Mouse (Mus musculus): ENCODE measurements around the gene Vmn1r1. TPM values are rescaled to one million over a fixed set of nuclear protein-coding genes. Genes with fewer than 3 reads are reported as not detected.

Gene Vmn1r1
- polyA plus RNA-seq, 2 experiments from 2014 or later: 0.11 TPM; not detected in 1

DNA sequence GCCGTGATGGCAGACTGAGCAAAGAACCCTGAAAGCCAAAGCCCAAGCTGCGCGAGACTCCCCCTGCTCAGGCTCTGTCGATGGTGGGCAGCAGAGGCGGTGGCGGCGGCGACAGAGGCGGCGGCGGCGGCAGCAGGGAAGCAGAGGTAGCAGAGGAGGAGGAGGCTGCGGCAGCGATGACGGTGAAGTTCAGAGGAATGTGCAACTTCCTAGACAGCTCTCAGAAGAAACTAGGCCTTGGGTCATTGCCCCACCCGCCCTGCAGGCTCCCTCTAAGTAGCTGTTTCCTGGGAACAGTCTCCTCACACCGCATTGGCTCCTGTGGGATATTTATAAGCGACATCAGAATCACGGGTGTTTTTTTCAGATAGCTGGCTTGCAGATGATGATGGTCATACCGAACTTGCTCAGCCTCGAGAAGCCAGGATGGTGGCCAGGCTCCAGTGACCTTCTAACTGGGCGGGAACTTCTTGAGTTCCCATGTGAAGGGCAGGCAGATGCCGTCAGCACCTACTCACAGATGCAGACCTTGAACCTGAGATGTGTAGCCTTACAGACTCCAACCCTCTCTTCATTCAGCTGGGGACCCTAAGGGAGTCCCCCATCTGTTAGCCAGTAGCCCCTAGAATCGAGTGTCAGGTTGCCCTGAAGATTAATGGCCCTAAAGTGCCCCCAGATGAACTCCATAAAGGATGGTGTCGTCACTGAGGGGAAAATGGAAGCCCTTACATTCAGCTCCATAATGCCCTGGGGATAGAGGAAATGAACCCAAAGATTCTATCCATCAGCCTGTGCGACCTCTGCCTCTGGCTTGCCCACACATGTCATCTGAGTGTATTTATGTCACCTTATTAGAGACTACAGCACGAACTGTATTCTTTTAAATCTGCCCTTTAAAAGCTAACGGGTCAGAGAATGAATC lies 26.8 kb downstream of the Vmn1r1 start:
- no peak for ATAC-seq

DNA sequence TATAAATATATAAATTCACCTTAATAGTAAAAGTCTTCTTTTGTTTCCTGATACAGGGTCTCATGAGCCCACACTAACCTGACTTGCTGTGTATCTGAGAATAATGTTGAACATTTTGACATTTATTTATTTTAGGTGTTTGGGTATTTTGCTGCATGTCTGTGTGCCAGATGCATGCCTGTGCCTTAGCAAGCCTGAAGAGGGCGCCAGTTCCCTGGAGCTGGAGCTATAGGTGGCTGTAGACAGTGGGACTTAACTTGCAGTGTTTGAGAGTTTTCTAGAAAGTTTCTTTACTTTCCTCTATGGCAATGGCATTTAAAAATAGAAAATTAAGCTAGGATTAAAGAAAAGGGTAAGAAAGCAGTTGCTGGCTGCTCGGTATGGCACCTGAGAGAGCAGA lies 33.5 kb downstream of the Vmn1r1 start:
- no peak for ATAC-seq

DNA sequence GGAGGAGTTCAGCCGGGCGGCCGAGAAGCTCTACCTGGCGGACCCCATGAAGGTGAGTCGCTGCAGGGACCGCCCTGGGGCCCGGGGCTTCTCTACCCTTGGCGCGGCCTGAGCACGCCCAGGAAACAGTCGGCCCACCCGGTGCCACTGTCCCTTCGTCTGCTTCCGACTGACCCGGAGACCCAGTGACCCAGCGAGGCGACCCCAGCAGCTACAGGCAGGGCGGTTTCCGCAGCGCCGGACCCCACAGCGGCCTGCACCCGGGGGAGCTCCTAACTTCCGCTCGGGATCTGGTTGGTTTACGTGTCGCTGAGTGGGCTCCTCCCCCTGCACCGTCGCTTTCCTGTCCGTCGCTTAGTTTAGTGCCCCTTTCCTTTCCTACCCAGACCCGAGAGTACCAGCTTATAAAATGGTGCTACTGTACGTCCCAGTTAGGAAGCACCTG lies 39.3 kb downstream of the Vmn1r1 start:
- ATAC-seq: peak; percentile 87

DNA sequence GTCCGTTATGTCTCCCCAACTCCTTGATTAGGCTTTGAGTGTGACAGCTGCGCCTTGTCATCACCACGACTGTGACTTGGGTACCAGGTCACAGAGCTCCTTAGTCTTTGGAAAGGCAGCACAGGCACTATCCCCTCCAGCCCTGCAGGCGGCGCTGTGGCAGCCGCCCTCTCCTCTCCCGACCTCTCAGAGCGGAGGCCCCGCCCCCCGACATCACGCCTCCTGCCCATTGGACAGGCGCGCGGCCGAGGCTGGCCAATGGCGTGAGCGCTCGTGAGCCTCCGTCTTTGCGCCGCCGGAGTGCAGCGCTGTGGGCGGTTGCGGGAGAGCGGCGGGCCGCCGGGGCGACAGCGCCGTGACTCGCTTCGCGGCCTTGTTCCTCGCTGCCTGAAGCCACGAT lies 39.8 kb downstream of the Vmn1r1 start, which contains the start of gene Srp9:
TSS of gene Srp9 (plus strand) at position 232 of the 400 bp plus-strand sequence.
- ATAC-seq: peak; percentile 93

DNA sequence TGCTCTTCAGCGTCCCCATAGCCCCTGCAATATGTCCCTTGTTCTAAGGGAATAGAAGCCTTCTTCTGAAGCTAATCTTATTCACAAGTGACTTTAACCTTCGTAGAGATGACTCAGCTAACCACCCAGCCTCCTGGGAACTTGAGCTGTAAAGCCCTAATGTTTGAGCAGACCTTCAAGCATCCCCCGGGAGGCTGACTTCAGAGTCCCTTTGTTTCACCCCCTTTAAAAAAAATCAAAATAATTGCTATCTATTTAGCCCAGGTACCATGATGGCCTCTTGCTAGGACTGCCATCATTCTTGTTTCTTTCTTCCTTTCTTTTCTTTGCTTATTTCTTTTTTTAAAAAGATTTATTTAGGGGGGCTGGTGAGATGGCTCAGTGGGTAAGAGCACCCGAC lies 41.9 kb downstream of the Vmn1r1 start:
- ATAC-seq: no peak

DNA sequence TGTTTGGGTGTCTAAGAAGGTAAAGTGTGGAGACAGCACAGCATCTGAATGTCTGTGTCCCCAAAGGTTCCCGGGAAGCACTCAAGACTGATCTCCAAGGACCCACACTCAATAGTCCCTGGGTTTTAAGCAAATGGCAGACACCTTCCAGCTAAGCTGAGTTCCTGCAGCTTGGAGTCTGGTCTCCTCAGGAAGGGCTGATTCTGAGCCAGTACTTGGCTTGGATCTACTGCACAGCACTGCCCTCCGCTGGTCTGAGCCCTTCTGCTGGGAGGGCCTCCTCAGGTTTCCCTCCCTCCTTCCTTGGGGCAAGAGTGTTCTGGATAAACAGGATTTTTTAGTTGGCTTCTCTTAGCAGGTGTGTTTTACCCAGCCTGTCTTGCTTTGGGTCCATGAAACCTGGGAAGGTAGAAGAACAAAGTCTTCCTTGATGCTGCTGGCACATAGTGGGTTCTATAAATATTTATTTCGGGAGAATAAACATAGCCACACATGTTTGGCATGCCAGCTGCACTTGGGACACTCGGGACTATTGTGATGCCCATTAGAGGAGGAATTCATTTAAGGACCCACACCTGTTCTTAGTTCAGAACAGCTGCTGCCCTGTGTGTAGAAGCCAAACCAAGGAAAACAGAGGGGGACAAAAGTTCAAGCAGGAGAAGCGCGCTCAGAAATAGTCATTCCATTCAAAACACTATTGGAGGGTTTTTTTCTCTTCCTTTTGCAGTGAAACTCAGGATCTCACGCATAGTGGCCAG lies 48.5 kb downstream of the Vmn1r1 start:
- ATAC-seq: no peak

DNA sequence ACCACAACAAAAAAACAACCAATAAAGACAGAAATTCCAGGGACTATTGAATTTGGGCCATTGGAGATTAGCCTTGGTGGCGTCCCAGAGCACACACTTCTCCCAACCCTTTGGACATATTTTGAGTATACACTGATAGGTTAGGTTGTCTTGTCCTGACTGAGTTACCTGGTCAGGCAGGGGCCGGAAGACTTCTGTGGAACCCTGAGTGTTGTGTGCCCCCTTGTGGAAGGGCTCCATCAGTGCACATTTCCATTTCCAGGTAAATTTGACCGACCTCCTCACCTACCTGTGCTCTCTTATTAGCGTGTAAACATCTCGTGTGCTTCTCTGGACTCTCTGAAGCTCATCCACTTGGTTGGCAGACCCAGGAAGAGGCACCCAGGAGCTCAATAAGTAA lies 49.1 kb downstream of the Vmn1r1 start:
- ATAC-seq: peak; percentile 86

DNA sequence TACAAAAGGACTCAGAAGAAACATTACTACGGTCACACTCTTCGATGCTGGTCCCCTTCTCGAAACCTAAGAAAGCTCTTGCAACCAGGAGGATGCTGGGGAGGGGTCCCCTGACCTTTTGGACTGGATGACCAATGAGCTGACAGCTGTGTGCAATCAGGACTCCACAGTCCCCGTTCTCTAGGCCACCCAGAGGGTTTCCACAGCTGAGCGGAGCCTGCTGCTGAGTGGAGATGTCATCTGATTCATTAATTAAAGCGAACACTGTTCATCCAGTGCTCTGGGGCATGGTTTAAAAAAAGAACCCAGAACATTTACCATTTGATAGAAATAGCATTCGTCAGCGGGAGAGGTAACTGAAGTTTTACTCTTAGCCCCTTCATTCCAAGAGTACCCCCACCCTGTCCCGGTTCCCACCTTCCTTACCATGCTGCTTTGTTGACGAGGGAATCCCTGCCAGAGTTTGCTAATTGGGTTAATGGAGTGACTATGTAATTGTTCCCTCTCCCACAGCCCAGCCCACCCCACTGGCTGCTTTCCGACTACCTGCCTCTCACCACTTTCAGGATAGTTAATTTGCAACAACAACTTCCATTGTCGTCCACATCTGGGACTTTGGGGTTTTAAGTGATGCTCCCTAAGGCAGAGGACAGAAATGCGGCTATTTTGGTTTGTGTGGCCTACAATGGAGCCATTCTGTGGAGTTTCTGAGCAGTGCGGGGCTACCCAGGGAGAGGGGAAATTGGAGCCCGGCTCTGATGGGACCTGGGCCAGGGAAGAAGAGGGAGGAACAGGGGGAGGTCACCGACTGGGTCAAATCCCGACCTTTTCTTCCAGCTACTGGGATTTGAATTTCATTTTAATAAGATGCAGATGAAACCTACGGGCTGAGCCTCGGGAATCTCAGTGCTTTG lies 50.4 kb downstream of the Vmn1r1 start:
- no peak for ATAC-seq

DNA sequence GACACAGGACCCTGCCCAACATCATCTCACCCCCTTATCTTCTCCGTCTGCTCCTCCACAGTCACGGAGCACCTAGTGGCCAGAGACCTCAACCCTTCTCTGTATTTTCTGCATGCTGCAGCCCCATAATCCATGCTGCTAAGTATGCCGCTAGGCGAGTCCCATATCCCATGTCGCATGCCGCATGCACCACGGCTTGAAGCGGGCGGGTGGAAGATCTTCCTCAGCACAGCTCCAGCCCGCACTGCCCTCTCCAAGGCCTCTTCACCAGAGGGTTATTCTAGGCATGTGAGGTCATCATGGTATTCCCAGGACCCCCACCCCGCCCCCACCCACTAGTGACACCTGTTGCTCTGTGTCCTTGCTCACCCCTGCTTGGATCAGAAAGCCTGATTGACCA lies 51.2 kb downstream of the Vmn1r1 start:
- ATAC-seq: no peak

DNA sequence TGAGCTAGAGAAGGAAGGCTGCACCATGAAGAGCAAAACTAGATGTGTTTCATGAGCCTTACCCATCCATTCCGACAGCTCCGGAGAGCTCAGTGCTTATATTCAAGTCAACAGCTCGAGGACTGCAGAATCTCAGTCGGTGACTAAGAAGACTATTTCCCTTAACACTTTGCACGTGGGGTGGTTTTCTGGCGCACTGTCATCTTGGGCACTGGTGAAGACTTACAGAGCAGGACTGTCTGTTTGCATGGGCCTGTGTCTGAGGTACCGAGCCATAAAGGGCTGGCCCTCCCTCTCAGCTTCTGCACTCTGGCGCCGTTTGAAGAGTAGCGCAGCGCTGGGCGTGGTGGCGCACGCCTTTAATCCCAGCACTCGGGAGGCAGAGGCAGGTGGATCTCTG lies 51.9 kb downstream of the Vmn1r1 start:
- ATAC-seq: no peak

DNA sequence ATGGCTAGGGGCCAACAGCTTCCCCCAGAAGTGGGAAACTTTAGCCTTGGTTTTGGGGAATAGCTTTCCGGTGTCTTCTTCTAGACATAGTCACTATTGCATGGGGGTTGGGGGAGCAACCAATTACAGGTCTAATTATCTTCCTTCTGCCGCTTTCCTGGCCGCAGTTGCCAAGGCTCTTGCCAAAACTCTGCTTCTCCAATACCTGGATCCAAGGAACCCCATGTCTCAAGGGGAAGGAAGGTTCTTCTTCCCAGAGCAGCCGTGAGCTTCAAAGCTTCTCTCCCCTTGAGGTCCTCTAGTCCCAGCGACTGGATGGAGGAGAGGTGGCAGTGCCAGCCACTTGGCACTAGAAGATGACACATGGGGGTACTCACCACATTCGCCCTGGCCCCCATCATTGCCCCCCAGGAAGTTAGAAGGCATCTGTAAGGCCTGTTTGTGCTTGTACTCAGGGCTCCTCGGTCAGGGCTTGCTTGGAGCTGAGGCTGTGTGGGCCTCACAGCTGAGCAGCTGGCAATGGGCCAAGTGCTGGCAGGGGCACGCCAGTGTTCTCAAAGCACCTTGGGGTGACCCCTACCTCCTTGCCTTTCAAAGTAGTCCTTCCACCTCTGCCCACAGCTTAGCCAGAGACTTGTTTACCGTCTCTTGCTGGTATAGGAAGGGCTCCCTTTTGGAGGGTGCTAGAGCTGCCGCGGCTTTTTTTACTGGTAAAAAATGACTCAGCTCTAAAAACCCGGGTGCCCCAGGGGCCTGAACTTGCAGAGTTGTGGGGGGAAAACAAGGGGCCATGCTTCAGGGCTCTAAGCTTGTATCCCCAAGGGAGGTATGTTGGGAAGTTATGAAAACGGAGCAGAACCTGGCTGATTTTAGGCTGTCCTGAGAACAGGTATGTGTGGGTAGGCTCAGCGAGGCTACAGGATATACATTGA lies 52.6 kb downstream of the Vmn1r1 start:
- ATAC-seq: no peak

DNA sequence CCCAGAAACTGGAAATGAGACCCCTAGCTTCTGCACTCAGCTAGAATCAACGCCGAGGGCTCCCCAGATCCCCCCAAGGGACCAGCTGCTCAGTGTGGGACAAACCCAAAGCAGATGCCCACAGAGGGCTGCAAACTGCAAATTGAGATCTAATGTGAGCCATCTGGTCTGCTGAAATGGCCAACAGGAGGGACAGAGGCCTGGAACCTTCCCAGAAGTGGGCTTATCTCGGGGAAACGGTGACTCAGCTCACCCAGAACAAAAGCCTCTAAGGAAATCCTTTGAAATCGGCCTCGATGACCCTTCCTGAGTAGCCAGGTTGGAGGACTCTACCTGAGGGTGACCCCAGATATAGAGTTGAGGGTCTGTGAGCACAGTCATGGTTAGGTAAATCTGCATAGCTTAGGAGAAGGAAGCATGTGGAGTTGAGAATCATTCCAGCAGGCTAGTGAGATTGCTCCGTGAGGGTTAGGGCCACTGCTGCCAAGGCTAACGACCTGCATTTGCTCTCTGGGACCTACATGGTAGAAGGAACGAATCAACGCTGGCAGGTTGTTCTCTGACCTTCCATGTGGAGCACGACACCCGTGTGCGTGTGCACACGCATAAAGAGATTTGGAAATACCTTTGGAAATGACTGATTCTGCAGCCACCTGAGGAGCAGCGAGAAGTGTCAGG lies 53.4 kb downstream of the Vmn1r1 start:
- no peak for ATAC-seq

DNA sequence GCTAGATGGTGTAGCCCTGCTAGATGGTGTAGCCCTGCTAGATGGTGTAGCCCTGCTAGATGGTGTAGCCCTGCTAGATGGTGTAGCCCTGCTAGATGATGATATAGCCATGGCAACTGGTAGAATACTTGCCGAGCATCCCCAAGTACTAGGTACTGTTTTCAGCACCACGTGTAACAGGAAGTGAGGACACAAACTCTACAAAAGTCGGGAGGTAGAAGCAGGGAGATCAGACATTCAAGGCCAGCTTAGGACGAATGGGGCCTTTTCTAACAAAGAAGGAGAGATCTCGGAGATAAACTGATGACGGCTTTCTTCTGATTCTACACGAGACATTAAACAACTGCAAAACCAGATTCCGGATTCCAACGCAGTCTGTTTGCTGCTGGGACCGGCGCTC lies 54.1 kb downstream of the Vmn1r1 start:
- ATAC-seq: no peak

DNA sequence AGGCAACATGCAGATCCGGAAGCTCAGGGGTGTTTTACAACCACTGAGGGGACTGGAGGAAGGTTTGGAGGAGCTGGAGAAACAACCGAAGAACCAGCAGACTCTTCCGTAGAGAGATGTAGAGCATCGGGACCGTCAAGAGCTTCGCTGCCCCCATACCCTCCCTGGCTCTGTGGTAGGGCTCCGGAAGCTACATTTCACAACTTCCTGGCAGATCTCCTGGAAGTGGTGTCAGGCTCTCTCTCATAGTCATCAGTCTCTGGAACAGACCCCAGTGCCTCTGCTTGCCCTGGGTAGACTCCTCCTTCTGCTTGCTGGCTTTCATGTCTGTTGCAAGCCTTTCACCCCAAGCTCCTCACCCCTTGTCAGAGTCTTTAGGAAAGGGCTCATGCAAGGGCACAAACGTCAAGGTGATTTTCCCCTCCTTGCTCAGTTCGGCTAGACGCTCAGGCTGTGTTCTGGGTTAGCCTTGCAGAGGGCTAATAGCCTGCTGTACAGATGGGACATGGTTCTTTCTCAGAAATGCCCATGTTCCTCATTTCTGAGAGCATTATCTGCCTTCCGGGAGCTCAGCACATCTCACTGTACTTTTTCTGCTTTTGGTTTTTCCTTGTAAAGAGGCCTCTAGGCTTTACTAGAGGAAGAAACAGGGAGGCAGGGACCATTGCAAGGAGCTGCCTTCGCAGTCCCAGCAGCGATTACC lies 55.7 kb downstream of the Vmn1r1 start:
- peak; percentile 84 for ATAC-seq

DNA sequence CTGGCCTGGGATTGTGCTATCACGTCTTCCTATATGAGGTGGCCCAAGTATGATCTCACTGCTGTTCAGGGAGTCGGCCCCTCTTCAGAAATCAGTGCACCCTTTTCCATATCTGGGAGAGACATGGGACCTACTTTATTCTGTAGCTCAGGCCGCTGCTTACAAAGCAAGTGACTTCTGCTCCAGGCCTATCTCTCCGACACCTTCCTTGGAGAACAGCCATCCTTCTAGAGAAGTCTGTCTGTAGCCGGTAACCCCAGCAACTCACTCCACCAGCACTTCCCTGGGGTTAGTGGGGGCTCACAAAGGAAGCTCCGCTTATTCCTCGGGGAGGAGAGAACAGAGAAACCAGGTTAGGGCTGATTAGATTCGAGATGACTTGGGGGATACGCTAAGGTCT lies 57.0 kb downstream of the Vmn1r1 start:
- no peak for ATAC-seq

DNA sequence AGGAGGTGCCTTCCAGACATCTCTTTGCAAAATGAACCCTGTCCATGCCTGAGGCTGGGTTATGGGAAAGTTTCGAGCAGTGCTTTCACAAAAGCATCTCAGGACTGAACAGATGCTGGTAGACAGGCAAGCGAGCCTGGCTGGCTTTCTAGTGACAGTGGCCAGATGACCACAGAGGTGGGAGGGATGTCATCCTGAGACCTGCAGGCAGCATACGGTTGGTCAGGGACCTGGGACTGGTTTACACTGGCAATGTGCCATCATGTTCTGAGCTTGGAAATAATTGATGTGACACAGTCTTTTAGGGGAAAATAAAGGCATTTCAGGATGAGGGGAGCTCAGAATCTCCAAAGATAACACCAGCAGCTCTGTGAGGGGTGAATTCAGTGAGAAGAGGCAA lies 59.3 kb downstream of the Vmn1r1 start:
- no peak for ATAC-seq

Data from CD4-positive, CD25-positive, alpha-beta regulatory T cell, adult 4 months (primary cell).